Mouse (Mus musculus): ENCODE results near the gene Ttyh1. TPM values are rescaled to one million over a fixed set of nuclear protein-coding genes. Genes with fewer than 3 reads are reported as not detected.
"Not testable (repeated sequence)": the region's sequence is repeated elsewhere in the genome, so short reads cannot be mapped to it uniquely, and the experiment has no call there.

The Ttyh1 gene
- polyA plus RNA-seq, 1 experiment: 21.5 TPM

DNA sequence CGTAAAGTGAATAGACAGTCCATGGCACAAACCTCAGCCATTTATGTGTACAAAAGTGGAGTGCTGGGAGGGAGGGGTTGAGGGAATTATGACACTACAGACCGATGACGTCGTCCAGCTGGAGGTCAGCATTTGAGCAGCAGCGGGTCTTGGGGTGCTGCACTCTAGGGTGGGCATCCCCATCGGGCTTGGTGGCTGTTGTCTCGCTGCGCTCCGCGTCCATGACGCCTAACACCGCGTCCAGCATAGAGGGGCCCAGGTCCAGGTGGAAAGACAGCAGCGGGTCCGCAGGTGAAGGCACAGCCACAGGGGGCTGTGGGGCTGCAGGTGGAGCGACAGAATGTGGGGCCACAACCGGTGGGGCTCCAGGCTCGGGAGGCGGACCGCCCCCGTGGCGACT lies 32.0 kb downstream of the Ttyh1 start:
- 16% methylated on average over 22 of the region's 22 CpGs for WGBS
- peak overlapping the region; percentile 89 for H3K27ac ChIP-seq (ENCODE audit: insufficient read depth, low read depth, low read length)
- no peak for TF ChIP-seq POLR2A (IDR thresholded peaks at IDR 0.05; ENCODE audit: low read depth, low read length)
- TF ChIP-seq CTCF (IDR thresholded peaks at IDR 0.05; ENCODE audit: extremely low read depth, insufficient read length, insufficient replicate concordance, low read depth, low read length): no peak
- peaks cover 26% of the 10 kb centered on the region for H3K4me1 ChIP-seq (ENCODE audit: control insufficient read depth, insufficient read depth, insufficient read length, low read length)
- H3K27me3 ChIP-seq (ENCODE audit: control insufficient read depth, insufficient read depth, low read length): no peaks in the 10 kb centered on the region
- peak overlapping the region; percentile 59 for H3K4me3 ChIP-seq (ENCODE audit: low read depth, low read length)
- H3K36me3 ChIP-seq (ENCODE audit: control insufficient read depth, insufficient read depth, low read length): peaks cover 28% of the 10 kb centered on the region

DNA sequence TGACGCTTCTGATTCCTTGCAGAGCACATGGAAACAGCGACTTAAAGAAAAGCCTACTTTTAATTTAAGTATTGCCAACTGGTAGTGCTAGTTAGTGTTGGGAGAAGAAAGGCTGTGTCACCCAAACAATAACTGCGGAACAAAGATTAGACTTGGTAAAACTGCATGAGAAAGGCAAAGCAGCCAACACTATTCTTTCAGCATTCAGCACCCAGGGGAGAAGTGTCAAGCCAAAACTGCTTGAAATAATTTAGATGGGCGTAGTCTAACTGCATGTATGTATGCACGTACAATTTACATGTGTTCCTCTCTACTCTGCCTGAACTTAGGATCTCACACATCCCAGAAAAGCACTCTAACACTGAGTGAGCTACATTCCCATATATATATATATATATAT lies 35.1 kb downstream of the Ttyh1 start:
- TF ChIP-seq POLR2A (IDR thresholded peaks at IDR 0.05; ENCODE audit: low read depth, low read length) (no peak), CTCF (IDR thresholded peaks at IDR 0.05; ENCODE audit: extremely low read depth, insufficient read length, insufficient replicate concordance, low read depth, low read length) (no peak)
- whole genome bisulfite sequencing: 70% methylated on average over 5 of the region's 5 CpGs
- H3K36me3 ChIP-seq (ENCODE audit: control insufficient read depth, insufficient read depth, low read length): peaks cover 19% of the 10 kb centered on the region
- H3K27ac ChIP-seq (ENCODE audit: insufficient read depth, low read depth, low read length): no peak overlapping the region
- no peak overlapping the region for H3K4me3 ChIP-seq (ENCODE audit: low read depth, low read length)
- H3K27me3 ChIP-seq (ENCODE audit: control insufficient read depth, insufficient read depth, low read length): no peaks in the 10 kb centered on the region
- H3K4me1 ChIP-seq (ENCODE audit: control insufficient read depth, insufficient read depth, insufficient read length, low read length): peaks cover 14% of the 10 kb centered on the region

DNA sequence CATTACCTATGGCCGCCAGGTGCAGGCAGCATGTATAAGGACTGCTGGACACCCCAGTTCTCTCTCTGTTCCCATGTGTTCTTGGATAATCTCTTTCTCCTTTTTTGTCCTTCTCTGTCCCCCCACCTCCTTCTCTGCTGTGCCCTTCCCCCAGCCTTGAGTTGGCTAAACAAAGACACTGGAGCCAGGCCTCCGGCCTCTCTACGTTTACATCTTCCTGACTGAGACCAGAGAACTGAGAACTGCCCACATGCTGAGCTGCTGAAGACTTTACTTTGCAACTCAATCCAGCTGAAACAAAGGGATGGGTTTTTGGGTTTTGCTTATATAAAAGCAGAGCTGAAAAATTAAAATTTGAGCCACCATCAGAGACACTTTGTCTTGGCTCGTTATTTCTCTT lies 35.8 kb downstream of the Ttyh1 start:
- Histone ChIP-seq H3K27me3 (ENCODE audit: control insufficient read depth, insufficient read depth, low read length) (no peaks in the 10 kb centered on the region), H3K27ac (ENCODE audit: insufficient read depth, low read depth, low read length) (no peak overlapping the region), H3K36me3 (ENCODE audit: control insufficient read depth, insufficient read depth, low read length) (peaks cover 19% of the 10 kb centered on the region), H3K4me1 (ENCODE audit: control insufficient read depth, insufficient read depth, insufficient read length, low read length) (peaks cover 14% of the 10 kb centered on the region), H3K4me3 (ENCODE audit: low read depth, low read length) (no peak overlapping the region)
- TF ChIP-seq CTCF (IDR thresholded peaks at IDR 0.05; ENCODE audit: extremely low read depth, insufficient read length, insufficient replicate concordance, low read depth, low read length) (no peak), POLR2A (IDR thresholded peaks at IDR 0.05; ENCODE audit: low read depth, low read length) (no peak)
- WGBS: 72% methylated on average over 4 of the region's 4 CpGs

DNA sequence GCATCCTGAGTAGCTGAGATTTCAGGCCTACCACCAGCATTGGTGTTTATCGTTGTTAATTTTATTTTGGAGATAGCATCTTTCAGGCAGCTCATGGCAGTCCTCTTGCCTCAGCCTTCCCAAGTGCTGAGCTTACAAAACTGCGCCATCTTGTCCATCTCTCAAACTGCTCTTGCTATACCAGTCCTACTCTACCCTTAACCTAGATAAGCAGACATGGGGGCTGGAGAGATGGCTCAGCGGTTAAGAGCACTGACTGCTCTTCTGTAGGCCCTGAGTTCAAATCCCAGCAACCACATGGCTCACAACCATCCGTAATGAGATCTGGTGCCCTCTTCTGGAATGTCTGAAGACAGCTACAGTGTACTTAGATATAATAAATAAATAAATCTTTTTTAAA lies 42.4 kb downstream of the Ttyh1 start:
- H3K4me3 ChIP-seq (ENCODE audit: low read depth, low read length); H3K27ac ChIP-seq (ENCODE audit: insufficient read depth, low read depth, low read length); H3K4me1 ChIP-seq (ENCODE audit: control insufficient read depth, insufficient read depth, insufficient read length, low read length); H3K27me3 ChIP-seq (ENCODE audit: control insufficient read depth, insufficient read depth, low read length): not testable (repeated sequence)
- H3K36me3 ChIP-seq (ENCODE audit: control insufficient read depth, insufficient read depth, low read length): peaks cover 12% of the 10 kb centered on the region; the same call in 1 of the 2 replicates
- WGBS: 90% methylated on average over 4 of the region's 4 CpGs

DNA sequence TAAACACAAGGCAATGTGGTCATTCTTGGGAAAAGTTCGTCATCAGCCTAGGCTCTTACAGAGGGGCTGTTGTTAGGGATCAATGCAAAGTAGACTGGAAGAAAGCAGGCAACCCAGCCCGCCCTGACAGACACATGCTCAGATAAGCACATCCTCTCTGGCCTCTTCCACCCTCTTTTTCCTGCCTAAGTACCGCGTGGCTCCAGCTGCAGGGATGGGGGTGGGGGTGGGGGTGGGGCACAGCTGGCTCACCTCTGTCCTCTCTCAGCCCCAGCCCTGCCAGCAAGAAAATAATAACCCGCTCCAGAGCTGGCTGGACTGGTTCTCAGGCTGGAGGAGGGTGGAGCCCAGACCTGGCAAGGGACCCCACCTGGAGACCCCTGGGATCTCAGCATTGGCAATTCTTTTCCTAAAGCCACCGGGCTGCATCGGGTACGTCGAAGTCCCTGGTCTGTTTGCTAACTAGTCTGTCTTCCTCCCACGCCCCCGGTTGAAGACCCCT lies 44.4 kb downstream of the Ttyh1 start:
- H3K27me3 ChIP-seq (ENCODE audit: control insufficient read depth, insufficient read depth, low read length): no peaks in the 10 kb centered on the region
- peak overlapping the region; percentile 79 for H3K4me3 ChIP-seq (ENCODE audit: low read depth, low read length)
- TF ChIP-seq CTCF (IDR thresholded peaks at IDR 0.05; ENCODE audit: extremely low read depth, insufficient read length, insufficient replicate concordance, low read depth, low read length) (no peak), POLR2A (IDR thresholded peaks at IDR 0.05; ENCODE audit: low read depth, low read length) (peak; percentile 48; the same call in 1 of the 2 replicates)
- WGBS: 4% methylated on average over 11 of the region's 11 CpGs
- peaks cover 5% of the 10 kb centered on the region; the same call in 1 of the 2 replicates for H3K4me1 ChIP-seq (ENCODE audit: control insufficient read depth, insufficient read depth, insufficient read length, low read length)
- peaks cover 7% of the 10 kb centered on the region; the same call in 1 of the 2 replicates for H3K36me3 ChIP-seq (ENCODE audit: control insufficient read depth, insufficient read depth, low read length)
- peak overlapping the region; percentile 97 for H3K27ac ChIP-seq (ENCODE audit: insufficient read depth, low read depth, low read length)

DNA sequence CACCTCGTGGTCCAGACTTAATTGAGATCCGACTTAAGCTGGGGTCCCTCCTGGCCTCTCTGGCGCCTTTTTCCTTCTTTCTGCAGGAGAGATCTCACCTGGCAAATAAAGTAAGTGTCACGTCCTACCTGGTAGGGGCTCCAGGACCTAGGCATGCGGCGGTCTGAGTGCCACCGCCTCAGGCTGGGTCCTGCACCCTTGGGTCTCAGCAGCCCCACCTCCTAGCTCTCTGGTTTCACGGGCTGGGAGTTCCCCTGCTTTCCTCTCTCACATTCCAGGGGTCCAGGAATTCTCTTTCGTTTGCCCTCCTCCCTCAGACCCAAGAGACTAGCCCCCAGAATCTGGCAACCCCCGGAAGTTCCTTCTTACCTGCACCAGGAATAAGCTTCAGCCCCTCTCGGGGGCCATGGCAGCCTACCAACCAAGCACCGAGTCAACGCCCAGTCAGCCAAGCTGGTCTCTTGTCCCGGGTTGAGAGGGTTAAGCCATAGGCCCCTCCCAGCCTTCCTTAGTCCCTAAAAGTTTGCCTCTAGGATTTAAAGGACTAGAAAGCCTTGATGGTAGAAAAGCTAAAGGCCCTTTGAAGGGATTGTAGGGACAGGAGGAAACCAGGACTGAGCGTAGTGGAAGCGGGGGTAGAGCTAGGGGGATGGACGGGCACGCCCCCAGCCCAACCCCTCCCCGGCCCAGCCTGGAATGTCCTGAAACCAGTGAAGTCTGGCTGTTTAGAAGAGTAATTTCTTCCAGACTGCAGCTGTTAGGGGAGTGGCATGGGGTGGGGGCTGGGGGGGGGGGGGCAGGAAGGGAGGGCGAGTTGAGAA lies 45.1 kb downstream of the Ttyh1 start, which contains the start of gene Cdc42ep5:
TSS of gene Cdc42ep5 (minus strand) at position 771 of the 821 bp plus-strand sequence.
- Histone ChIP-seq H3K36me3 (ENCODE audit: control insufficient read depth, insufficient read depth, low read length) (peaks cover 7% of the 10 kb centered on the region; the same call in 1 of the 2 replicates), H3K27ac (ENCODE audit: insufficient read depth, low read depth, low read length) (peak within 1 kb of the TSS; percentile 97), H3K27me3 (ENCODE audit: control insufficient read depth, insufficient read depth, low read length) (no peaks in the 10 kb centered on the region), H3K4me1 (ENCODE audit: control insufficient read depth, insufficient read depth, insufficient read length, low read length) (peaks cover 5% of the 10 kb centered on the region; the same call in 1 of the 2 replicates), H3K4me3 (ENCODE audit: low read depth, low read length) (peak within 1 kb of the TSS; percentile 79)
- 2% methylated on average over 19 of the region's 20 CpGs for whole genome bisulfite sequencing
- TF ChIP-seq CTCF (IDR thresholded peaks at IDR 0.05; ENCODE audit: extremely low read depth, insufficient read length, insufficient replicate concordance, low read depth, low read length) (no peak), POLR2A (IDR thresholded peaks at IDR 0.05; ENCODE audit: low read depth, low read length) (0 out of 2 replicates have a peak, but pooled peaks have one; percentile 17)

DNA sequence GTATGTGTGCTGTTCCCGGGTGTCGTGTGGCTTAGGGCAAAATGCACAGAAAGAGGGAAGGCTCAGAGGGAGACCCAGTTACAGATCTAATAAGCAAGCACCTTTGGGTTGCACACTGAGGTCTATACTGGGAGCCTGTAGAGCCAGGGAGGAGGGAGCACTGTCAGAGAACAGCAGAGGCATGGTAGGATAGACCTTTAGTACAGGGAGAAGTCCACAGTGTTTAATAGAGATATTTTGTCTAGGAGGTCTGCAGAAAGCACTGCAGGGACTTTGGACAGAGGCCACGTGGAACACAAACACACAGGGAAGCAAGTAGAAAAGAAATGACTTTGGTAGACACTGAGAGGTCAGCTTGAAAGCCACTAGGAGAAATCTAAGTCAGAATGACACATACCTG lies 46.1 kb downstream of the Ttyh1 start:
- 5% methylated on average over 3 of the region's 3 CpGs for WGBS
- Histone ChIP-seq H3K36me3 (ENCODE audit: control insufficient read depth, insufficient read depth, low read length) (peaks cover 7% of the 10 kb centered on the region; the same call in 1 of the 2 replicates), H3K27ac (ENCODE audit: insufficient read depth, low read depth, low read length) (peak overlapping the region; percentile 89), H3K4me1 (ENCODE audit: control insufficient read depth, insufficient read depth, insufficient read length, low read length) (peaks cover 5% of the 10 kb centered on the region; the same call in 1 of the 2 replicates), H3K27me3 (ENCODE audit: control insufficient read depth, insufficient read depth, low read length) (no peaks in the 10 kb centered on the region), H3K4me3 (ENCODE audit: low read depth, low read length) (peak overlapping the region; percentile 59)
- TF ChIP-seq CTCF (IDR thresholded peaks at IDR 0.05; ENCODE audit: extremely low read depth, insufficient read length, insufficient replicate concordance, low read depth, low read length): no peak

Measured in small intestine, adult 2 months (tissue).